Mouse (Mus musculus) small intestine, adult 2 months (tissue): ENCODE results near the gene Slc4a1. TPM values are rescaled to one million over a fixed set of nuclear protein-coding genes. Genes with fewer than 3 reads are reported as not detected.

ENCODE experiments used
- H3K27ac ChIP-seq: fragments of 200-500 bp; 2 replicates; pipeline ENCODE4 v1.5.1; 2012; ENCODE audit warnings: low read depth, low read length, control low read depth, inconsistent platforms; ENCODE audit not compliant: insufficient read depth
- H3K27me3 ChIP-seq: fragments of 200-500 bp; 2 replicates; pipeline ENCODE4 v1.6.1; 2012; ENCODE audit warnings: mild to moderate bottlenecking, moderate library complexity, low read length, inconsistent platforms; ENCODE audit not compliant: control insufficient read depth, insufficient read depth
- H3K36me3 ChIP-seq: fragments of 200-500 bp; 2 replicates; pipeline ENCODE4 v1.6.1; 2012; ENCODE audit warnings: mild to moderate bottlenecking, low read length, control low read depth, inconsistent platforms; ENCODE audit not compliant: control insufficient read depth, insufficient read depth
- H3K4me1 ChIP-seq: fragments of 200-500 bp; 2 replicates; pipeline ENCODE4 v1.6.1; 2012; ENCODE audit warnings: low read length, inconsistent platforms, mixed read lengths; ENCODE audit not compliant: control insufficient read depth, insufficient read depth, insufficient read length
- H3K4me3 ChIP-seq: fragments of 200-500 bp; 2 replicates; pipeline ENCODE4 v1.5.1; 2012; ENCODE audit warnings: low read depth, mild to moderate bottlenecking, control low read depth, inconsistent platforms, low read length, moderate library complexity
- CTCF ChIP-seq: fragments of 200-500 bp; IDR thresholded peaks from 2 replicates; pipeline ENCODE4 v1.5.1; 2012; ENCODE audit warnings: low read depth, mild to moderate bottlenecking, control low read depth, inconsistent platforms, low read length, moderate library complexity, mixed read lengths; ENCODE audit not compliant: insufficient replicate concordance, insufficient read length; ENCODE audit errors: extremely low read depth
- POLR2A ChIP-seq: fragments of 200-500 bp; IDR thresholded peaks from 2 replicates; pipeline ENCODE4 v1.6.1; 2012; ENCODE audit warnings: low read depth, mild to moderate bottlenecking, control low read depth, inconsistent platforms, low read length, moderate library complexity
- WGBS: fragments of 180-500 bp; shearing (Covaris S2); methylation state at CpG from one replicate; pipeline ENCODE4 v1.1.7; 2018; 5-methylcytosine and 5-hydroxymethylcytosine counted together
- polyA plus RNA-seq: library from polyadenylated mRNA; depleted of rRNA; stranded (reverse); fragments of >200 nt; gene quantifications from 2 replicates; pipeline ENCODE4 v1.2.3, GENCODE M21; 2012

Gene Slc4a1
- polyA plus RNA-seq, 1 experiment = not detected

GRCm38 (mm10) chr11:102386121-102386520 is 20.1 kb upstream of the Slc4a1 start:
- no peaks in the 10 kb centered on the region for H3K36me3 ChIP-seq
- no peaks in the 10 kb centered on the region for H3K4me1 ChIP-seq
- H3K27ac ChIP-seq = no peak overlapping the region
- 67% methylated on average over 5 of the region's 5 CpGs for WGBS
- H3K4me3 ChIP-seq = no peak overlapping the region
- TF ChIP-seq POLR2A (no peak), CTCF (no peak)
- H3K27me3 ChIP-seq = no peaks in the 10 kb centered on the region

- no peaks in the 10 kb centered on the region for H3K27me3 ChIP-seq
- WGBS = 64% methylated on average over 4 of the region's 4 CpGs
- no peaks in the 10 kb centered on the region for H3K36me3 ChIP-seq
- peaks cover 2% of the 10 kb centered on the region; the same call in 1 of the 2 replicates for H3K4me1 ChIP-seq
- H3K27ac ChIP-seq = no peak overlapping the region
- no peak for TF ChIP-seq POLR2A
- no peak for TF ChIP-seq CTCF
- H3K4me3 ChIP-seq = no peak overlapping the region
These were observed 19.1 kb upstream of the Slc4a1 start for GRCm38 (mm10) chr11:102385075-102385474.

GRCm38 (mm10) chr11:102384418-102384817 is 18.4 kb upstream of the Slc4a1 start:
- no peak overlapping the region for H3K27ac ChIP-seq
- TF ChIP-seq POLR2A (no peak), CTCF (no peak)
- WGBS = 72% methylated on average over 2 of the region's 2 CpGs
- no peaks in the 10 kb centered on the region for H3K27me3 ChIP-seq
- H3K36me3 ChIP-seq = no peaks in the 10 kb centered on the region
- H3K4me1 ChIP-seq = peaks cover 2% of the 10 kb centered on the region; the same call in 1 of the 2 replicates
- H3K4me3 ChIP-seq = no peak overlapping the region

GRCm38 (mm10) chr11:102383365-102384136 is 17.5 kb upstream of the Slc4a1 start:
- no peak overlapping the region for H3K27ac ChIP-seq
- WGBS = 81% methylated on average over 1 of the region's 1 CpGs
- H3K27me3 ChIP-seq = no peaks in the 10 kb centered on the region
- no peaks in the 10 kb centered on the region for H3K36me3 ChIP-seq
- H3K4me1 ChIP-seq = peaks cover 2% of the 10 kb centered on the region; the same call in 1 of the 2 replicates
- TF ChIP-seq POLR2A (no peak), CTCF (no peak)
- H3K4me3 ChIP-seq = no peak overlapping the region

- no peaks in the 10 kb centered on the region for H3K36me3 ChIP-seq
- TF ChIP-seq POLR2A (no peak), CTCF (no peak)
- no peak overlapping the region for H3K4me3 ChIP-seq
- H3K27ac ChIP-seq = no peak overlapping the region
- no peaks in the 10 kb centered on the region for H3K27me3 ChIP-seq
- H3K4me1 ChIP-seq = peaks cover 2% of the 10 kb centered on the region; the same call in 1 of the 2 replicates
- 84% methylated on average over 3 of the region's 3 CpGs for WGBS
These were observed 16.8 kb upstream of the Slc4a1 start for GRCm38 (mm10) chr11:102382794-102383193.

GRCm38 (mm10) chr11:102381341-102382100 is 15.5 kb upstream of the Slc4a1 start:
- TF ChIP-seq CTCF = no peak
- TF ChIP-seq POLR2A = no peak
- no peaks in the 10 kb centered on the region for H3K27me3 ChIP-seq
- 42% methylated on average over 4 of the region's 4 CpGs for WGBS
- no peak overlapping the region for H3K27ac ChIP-seq
- H3K36me3 ChIP-seq = no peaks in the 10 kb centered on the region
- peaks cover 4% of the 10 kb centered on the region; the same call in 1 of the 2 replicates for H3K4me1 ChIP-seq
- no peak overlapping the region for H3K4me3 ChIP-seq

GRCm38 (mm10) chr11:102380091-102380490 is 14.1 kb upstream of the Slc4a1 start:
- Histone ChIP-seq H3K4me1 (peaks cover 16% of the 10 kb centered on the region; the same call in 1 of the 2 replicates), H3K4me3 (no peak overlapping the region), H3K36me3 (no peaks in the 10 kb centered on the region), H3K27me3 (no peaks in the 10 kb centered on the region), H3K27ac (0 out of 2 replicates have a peak overlapping the region, but pooled peaks have one; percentile 28)
- WGBS = 20% methylated on average over 5 of the region's 5 CpGs
- TF ChIP-seq POLR2A (no peak), CTCF (no peak)
